Mouse (Mus musculus) MEL (cell line): Measurements from ENCODE around the gene Scarb2. TPM values are rescaled to one million over a fixed set of nuclear protein-coding genes. Genes with fewer than 3 reads are reported as not detected.

ENCODE experiments used
- DNase-seq: peaks from one replicate; pipeline ENCODE4 v3.0.0; 2011; ENCODE audit warnings: low read depth, low spot score
- H3K27ac ChIP-seq: 2 replicates; pipeline ENCODE4 v1.5.1; 2012; ENCODE audit warnings: low read depth, mild to moderate bottlenecking, control low read depth, low read length, moderate library complexity; ENCODE audit not compliant: control insufficient read depth
- H3K27me3 ChIP-seq, 2 experiments: fragments of 150-350 bp in 1 of 2; sonication (generic) in 1 of 2; 2 replicates each; pipeline ENCODE4 v1.6.1; 2012; ENCODE audit warnings: low read length in 2 of 2, mild to moderate bottlenecking in 2 of 2, improper control_type of control experiment in 1 of 2, moderate library complexity in 1 of 2; ENCODE audit not compliant: insufficient read depth in 2 of 2, control insufficient read depth in 1 of 2
- H3K36me3 ChIP-seq, 2 experiments: 2 replicates each; pipeline ENCODE4 v1.6.1; 2012 to 2014; ENCODE audit warnings: low read length in 2 of 2, improper control_type of control experiment in 1 of 2, inconsistent platforms in 1 of 2, mild to moderate bottlenecking in 1 of 2; ENCODE audit not compliant: insufficient read depth in 2 of 2, control insufficient read depth in 1 of 2
- H3K4me1 ChIP-seq, 2 experiments: fragments of 150-350 bp in 1 of 2; sonication (generic) in 1 of 2; 2 replicates each; pipeline ENCODE4 v1.6.1; 2012; ENCODE audit warnings: low read length in 2 of 2, improper control_type of control experiment in 1 of 2, mild to moderate bottlenecking in 1 of 2; ENCODE audit not compliant: insufficient read depth in 2 of 2, control insufficient read depth in 1 of 2
- H3K4me3 ChIP-seq, 2 experiments: fragments of 150-350 bp in 1 of 2; sonication (generic) in 1 of 2; 2 replicates each; pipeline ENCODE4 v1.5.1; 2012; ENCODE audit warnings: low read depth in 2 of 2, low read length in 2 of 2, mild to moderate bottlenecking in 2 of 2, moderate library complexity in 2 of 2, control low read depth in 1 of 2, improper control_type of control experiment in 1 of 2; ENCODE audit not compliant: control insufficient read depth in 1 of 2, insufficient read depth in 1 of 2
- H3K79me2 ChIP-seq: 2 replicates; pipeline ENCODE4 v1.6.1; 2012; ENCODE audit warnings: mild to moderate bottlenecking, low read length, moderate library complexity; ENCODE audit not compliant: control insufficient read depth, poor library complexity, insufficient read depth
- H3K9ac ChIP-seq: 2 replicates; pipeline ENCODE4 v1.6.1; 2012; ENCODE audit warnings: low read depth, mild to moderate bottlenecking, control low read depth, low read length, moderate library complexity; ENCODE audit not compliant: control insufficient read depth, poor library complexity, severe bottlenecking
- H3K9me3 ChIP-seq: fragments of 150-350 bp; sonication (generic); replicated peaks from 2 replicates; pipeline ENCODE4 v1.6.1; 2012; ENCODE audit warnings: mild to moderate bottlenecking, low read length, improper control_type of control experiment, moderate library complexity; ENCODE audit not compliant: insufficient read depth
- CTCF ChIP-seq, 3 experiments: IDR thresholded peaks in 2 of 3; conservative IDR thresholded peaks in 1 of 3; 2 replicates each; pipeline ENCODE4 v1.5.1; 2011 to 2012; ENCODE audit warnings: low read length in 3 of 3, low read depth in 2 of 3, mild to moderate bottlenecking in 2 of 3, improper control_type of control experiment in 1 of 3, inconsistent platforms in 1 of 3, mixed read lengths in 1 of 3, moderate library complexity in 1 of 3; ENCODE audit not compliant: control insufficient read depth in 1 of 3, insufficient read depth in 1 of 3, poor library complexity in 1 of 3, severe bottlenecking in 1 of 3
- ETS1 ChIP-seq: IDR thresholded peaks from 2 replicates; pipeline ENCODE4 v1.6.1; 2012; ENCODE audit warnings: low read depth, mild to moderate bottlenecking, inconsistent platforms, low read length, improper control_type of control experiment, moderate library complexity
- MXI1 ChIP-seq: IDR thresholded peaks from 2 replicates; pipeline ENCODE4 v1.6.1; 2011; ENCODE audit warnings: mild to moderate bottlenecking, low read depth, low read length, improper control_type of control experiment
- POLR2A ChIP-seq, 2 experiments: IDR thresholded peaks; 2 replicates each; pipeline ENCODE4 v1.6.1; 2011 to 2012; ENCODE audit warnings: low read length in 2 of 2, mild to moderate bottlenecking in 2 of 2, control low read depth in 1 of 2, improper control_type of control experiment in 1 of 2, low read depth in 1 of 2, moderate library complexity in 1 of 2; ENCODE audit not compliant: control insufficient read depth in 1 of 2, insufficient read depth in 1 of 2, poor library complexity in 1 of 2
- SIN3A ChIP-seq: IDR thresholded peaks from 2 replicates; pipeline ENCODE4 v1.6.1; 2012; ENCODE audit warnings: low read length, improper control_type of control experiment, inconsistent platforms
- SMC3 ChIP-seq: IDR thresholded peaks from 2 replicates; pipeline ENCODE4 v1.6.1; 2011; ENCODE audit warnings: low read depth, low read length, improper control_type of control experiment
- USF1 ChIP-seq: IDR thresholded peaks from 2 replicates; pipeline ENCODE4 v1.6.1; 2014; ENCODE audit warnings: low read depth, mild to moderate bottlenecking, inconsistent platforms, low read length, improper control_type of control experiment, moderate library complexity
- ZKSCAN1 ChIP-seq: IDR thresholded peaks from 2 replicates; pipeline ENCODE4 v1.6.1; 2012; ENCODE audit warnings: low read depth, mild to moderate bottlenecking, inconsistent platforms, low read length, improper control_type of control experiment, moderate library complexity
- polyA plus RNA-seq, 2 experiments: library from polyadenylated mRNA; stranded (reverse) in 1 of 2; unstranded in 1 of 2; fragments of >175 nt in 1 of 2; fragments of >200 nt in 1 of 2; gene quantifications; 2 replicates each; pipeline versions ENCODE4 v1.2.1 to v1.2.4; 2012; ENCODE audit warnings: low replicate concordance in 2 of 2, low read depth in 1 of 2; ENCODE audit not compliant: insufficient read length in 2 of 2, insufficient read depth in 1 of 2, missing spikeins in 1 of 2
- total RNA-seq: library from RNA; depleted of rRNA; stranded (reverse); fragments of 300-350 nt; gene quantifications from 2 replicates; pipeline ENCODE4 v1.2.3, GENCODE M21; 2012

Scarb2 gene
- total and polyA plus RNA-seq, 3 experiments, result 13.6 to 16.5 TPM; not detected in 1

DNA sequence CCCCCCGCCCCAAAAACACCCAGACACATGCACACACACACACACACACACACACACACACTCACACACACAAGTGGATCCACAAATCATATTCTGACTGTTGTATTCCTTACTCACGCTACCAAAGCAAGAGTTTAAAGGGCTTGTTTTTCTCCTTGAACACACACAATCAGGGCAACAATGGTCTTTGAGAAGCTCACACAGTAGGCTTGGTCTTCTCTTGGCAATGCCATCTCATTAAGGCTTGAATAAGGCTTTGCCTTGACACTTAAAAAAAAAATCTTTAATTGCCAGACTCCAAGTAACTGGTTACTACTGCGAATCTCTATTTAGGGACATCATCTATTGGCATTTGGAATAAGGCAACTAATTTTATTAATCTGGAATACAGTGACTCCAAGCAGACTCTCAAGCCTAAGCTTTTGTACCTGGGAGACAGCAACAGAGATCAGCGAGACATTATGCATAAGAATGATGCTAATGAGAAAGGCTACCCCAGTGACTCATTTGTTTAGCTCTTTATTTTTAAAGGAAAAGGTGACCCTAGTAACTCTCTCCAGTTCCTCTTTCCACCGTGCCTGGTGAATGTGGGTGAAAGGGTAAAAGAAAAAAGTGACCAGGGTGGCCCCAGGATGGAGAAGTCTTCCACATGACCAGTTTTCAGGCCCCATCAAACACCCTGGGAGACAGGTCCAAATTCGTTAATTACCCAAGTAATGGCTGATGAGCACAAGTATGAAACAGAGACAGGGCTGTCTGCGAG, 2.6 kb downstream of the Scarb2 start:
- Histone ChIP-seq H3K4me1 (peaks cover 5 to 20% of the 10 kb centered on the region in 2 experiments), H3K27ac (peak overlapping the region; percentile 18; the same call in 1 of the 2 replicates), H3K9me3 (no peaks in the 10 kb centered on the region), H3K27me3 (no peaks in the 10 kb centered on the region), H3K36me3 (peaks cover 0 to 15% of the 10 kb centered on the region in 2 experiments; a peak in 2 of 4 replicates), H3K9ac (peak overlapping the region; percentile 85), H3K4me3 (peak overlapping the region; percentile 79 to 96), H3K79me2 (peaks cover 14% of the 10 kb centered on the region)
- no peak for DNase-seq
- TF ChIP-seq ZKSCAN1 (no peak), SIN3A (peak; percentile 30; the same call in 1 of the 2 replicates), MXI1 (peak; percentile 28; the same call in 1 of the 2 replicates)

DNA sequence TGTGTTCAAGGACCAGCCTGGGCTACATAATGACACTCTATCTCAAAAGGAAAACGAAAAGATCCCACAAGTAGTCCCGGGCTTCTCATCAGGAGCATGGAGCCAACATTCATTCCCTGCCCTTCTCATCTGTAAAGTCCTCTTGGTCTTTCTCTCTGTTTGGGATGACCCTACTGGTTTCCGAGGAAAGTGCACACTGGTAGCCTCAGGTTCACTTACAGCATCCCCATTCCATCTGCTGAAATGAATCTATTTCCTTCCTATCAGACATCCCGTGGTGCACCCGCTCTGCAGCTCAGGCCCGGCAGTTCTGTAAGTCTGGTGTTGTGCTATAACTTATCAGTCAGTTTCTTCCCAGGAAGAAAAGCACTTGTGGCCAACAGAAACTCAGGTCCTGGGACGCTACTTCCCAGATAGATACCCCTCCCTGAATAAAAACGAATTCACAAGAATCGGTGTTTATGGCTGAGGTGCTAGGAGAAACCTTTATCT, 3.2 kb downstream of the Scarb2 start:
- no peak overlapping the region for H3K27ac ChIP-seq
- peaks cover 14% of the 10 kb centered on the region for H3K79me2 ChIP-seq
- H3K4me1 ChIP-seq, result peaks cover 5 to 18% of the 10 kb centered on the region in 2 experiments
- DNase-seq, result no peak
- peaks cover 0 to 13% of the 10 kb centered on the region in 2 experiments; a peak in 2 of 4 replicates for H3K36me3 ChIP-seq
- no peak overlapping the region for H3K4me3 ChIP-seq
- no peaks in the 10 kb centered on the region for H3K27me3 ChIP-seq
- no peak overlapping the region for H3K9ac ChIP-seq
- H3K9me3 ChIP-seq, result no peaks in the 10 kb centered on the region
- TF ChIP-seq SMC3 (no peak), CTCF (IDR thresholded peaks at IDR 0.05 in 2 of 3, conservative IDR thresholded peaks at IDR 0.05 in 1 of 3; ENCODE audit: control insufficient read depth in 1 of 3, insufficient read depth in 1 of 3, low read depth in 2 of 3, low read length in 3 of 3, poor library complexity in 1 of 3, severe bottlenecking in 1 of 3) (0 out of 6 replicates have a peak, but pooled peaks of 1 of the 3 experiments have one; percentile 6)

GRCm38 (mm10) chr5:92499378-92499777, 7.3 kb downstream of the Scarb2 start:
- peaks cover 6% of the 10 kb centered on the region; the same call in 1 of the 2 replicates for H3K79me2 ChIP-seq
- H3K36me3 ChIP-seq, result peaks cover 0 to 8% of the 10 kb centered on the region in 2 experiments; a peak in 2 of 4 replicates
- H3K4me1 ChIP-seq, result peaks cover 5 to 16% of the 10 kb centered on the region in 2 experiments
- no peaks in the 10 kb centered on the region for H3K9me3 ChIP-seq
- no peak overlapping the region for H3K9ac ChIP-seq
- H3K27ac ChIP-seq, result no peak overlapping the region
- TF ChIP-seq ETS1, result peak; percentile 63
- TF ChIP-seq SIN3A, result 0 out of 2 replicates have a peak, but pooled peaks have one; percentile 14
- TF ChIP-seq POLR2A (IDR thresholded peaks at IDR 0.05; ENCODE audit: control insufficient read depth in 1 of 2, insufficient read depth in 1 of 2, low read depth in 1 of 2, low read length in 2 of 2, poor library complexity in 1 of 2), result no peak
- TF ChIP-seq USF1, result peak; percentile 61; the same call in 1 of the 2 replicates
- no peaks in the 10 kb centered on the region for H3K27me3 ChIP-seq
- DNase-seq, result peak; percentile 63
- H3K4me3 ChIP-seq, result no peak overlapping the region
